Mouse (Mus musculus): ENCODE data around the gene Plekha6.

The Plekha6 gene

GRCm38 (mm10) chr1:133214672-133215359 is 50.8 kb downstream of the Plekha6 start:
- DNase-seq (ENCODE audit: low spot score in 2 of 2): no peak

- no peak for DNase-seq (ENCODE audit: low spot score in 2 of 2)
These were observed 51.3 kb downstream of the Plekha6 start for GRCm38 (mm10) chr1:133215360-133215700.

GRCm38 (mm10) chr1:133215753-133216152 is 51.7 kb downstream of the Plekha6 start:
- no peak for DNase-seq (ENCODE audit: low spot score in 2 of 2)

GRCm38 (mm10) chr1:133217031-133217430 is 53.0 kb downstream of the Plekha6 start:
- DNase-seq (ENCODE audit: low spot score in 2 of 2): no peak

DNA sequence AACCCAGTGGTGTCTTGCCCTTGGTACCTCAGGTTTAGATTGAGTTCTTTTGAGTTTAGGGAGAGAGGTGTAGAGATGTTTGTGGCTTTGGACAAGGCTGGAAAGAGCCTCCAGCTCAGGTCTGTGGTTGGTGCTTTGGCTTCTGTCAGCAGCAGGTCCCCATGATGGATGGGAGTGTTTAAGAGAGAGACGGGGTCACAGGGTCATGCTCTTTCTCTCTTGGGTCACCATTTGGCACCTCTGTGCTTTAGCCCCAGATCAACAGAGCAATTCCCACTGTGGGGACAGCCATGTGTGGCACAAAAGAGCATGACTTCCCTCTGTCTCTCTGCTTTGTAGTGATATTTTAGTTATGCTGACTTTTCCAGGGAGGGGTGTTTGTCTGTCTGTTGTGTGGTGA is 55.1 kb downstream of the Plekha6 start:
- no peak for DNase-seq (ENCODE audit: low spot score in 2 of 2)

GRCm38 (mm10) chr1:133221459-133221858 is 57.4 kb downstream of the Plekha6 start:
- no peak for DNase-seq (ENCODE audit: low spot score in 2 of 2)

- no peak for DNase-seq (ENCODE audit: low spot score in 2 of 2)
These were observed 58.5 kb downstream of the Plekha6 start for GRCm38 (mm10) chr1:133222445-133222995.

GRCm38 (mm10) chr1:133224674-133225073 is 60.7 kb downstream of the Plekha6 start:
- no peak for DNase-seq (ENCODE audit: low spot score in 2 of 2)

DNA sequence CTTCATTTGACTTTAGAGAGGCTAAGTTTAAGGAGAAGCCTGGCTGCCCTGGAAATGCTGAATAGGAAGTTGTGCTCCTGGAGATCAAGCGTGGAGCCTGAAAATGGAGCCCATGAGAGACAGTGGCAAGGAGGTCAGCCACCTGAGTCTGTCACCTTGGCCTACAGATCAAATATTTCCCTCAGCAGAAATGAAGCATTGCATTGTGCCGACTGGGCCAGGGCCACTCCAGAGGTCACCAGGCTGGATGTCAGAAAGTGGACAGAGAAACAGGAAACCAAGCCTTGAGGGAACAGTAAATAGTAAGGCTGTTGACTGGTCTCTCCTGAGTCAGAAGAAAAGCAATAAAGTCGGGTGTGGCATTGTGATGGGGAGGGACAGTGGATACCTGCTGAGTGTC is 61.1 kb downstream of the Plekha6 start:
- no peak for DNase-seq (ENCODE audit: low spot score in 2 of 2)

DNA sequence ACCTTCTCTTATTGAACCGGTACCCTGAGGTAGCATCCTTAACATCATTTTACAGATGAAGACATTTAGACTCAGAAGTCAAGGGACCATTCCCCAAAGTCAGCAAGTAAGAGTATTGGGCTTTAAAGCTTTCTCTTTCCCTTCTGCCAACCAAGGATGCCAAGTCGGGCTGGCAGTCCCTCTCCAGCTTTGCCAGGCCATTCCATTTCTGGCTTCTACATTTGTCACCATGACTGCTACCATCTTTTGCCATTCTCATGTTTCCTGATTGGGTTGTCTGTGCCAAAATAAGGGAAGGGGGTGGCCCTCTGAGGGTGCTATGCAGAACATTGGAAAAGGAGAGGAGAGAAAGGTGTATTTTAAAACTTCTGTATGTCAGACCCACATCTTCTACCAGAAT is 61.6 kb downstream of the Plekha6 start:
- DNase-seq (ENCODE audit: low spot score in 2 of 2): no peak

DNA sequence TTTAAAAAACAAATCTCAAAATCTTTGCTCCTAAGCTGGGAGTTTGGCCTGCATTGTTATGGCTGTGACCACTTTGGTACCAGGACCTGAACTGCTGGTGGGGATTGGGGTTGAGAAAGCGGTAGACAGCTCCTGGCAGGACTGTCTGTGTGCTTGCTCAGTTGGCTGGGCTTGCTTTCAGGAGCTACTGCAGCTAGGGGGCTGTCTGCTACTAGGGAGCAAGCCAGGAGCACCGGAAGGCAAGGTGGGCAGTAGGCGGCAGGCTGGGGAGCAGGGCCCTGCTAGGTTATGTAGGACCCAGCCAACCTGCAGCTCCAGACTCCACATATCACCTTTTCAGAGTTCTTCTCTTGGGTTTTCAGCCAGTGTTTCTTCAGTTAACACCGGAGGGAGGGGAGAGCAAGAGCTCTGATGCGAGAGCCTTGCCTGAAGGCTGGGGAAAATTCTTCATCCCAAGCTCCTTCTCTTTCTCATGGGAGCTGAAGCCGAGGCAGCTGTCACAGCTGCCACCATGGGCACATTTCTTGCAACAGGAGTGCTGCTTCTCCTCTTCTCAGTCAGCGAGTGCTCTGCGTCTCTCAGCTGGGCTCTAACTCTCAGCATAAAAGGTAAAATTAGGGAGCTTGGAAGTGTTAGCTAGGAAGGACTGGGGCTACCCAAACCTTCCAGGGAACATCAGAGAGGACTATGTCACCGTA is 62.1 kb downstream of the Plekha6 start:
- DNase-seq (ENCODE audit: low spot score in 2 of 2): peak in 1 of 2 experiments; percentile 48

DNA sequence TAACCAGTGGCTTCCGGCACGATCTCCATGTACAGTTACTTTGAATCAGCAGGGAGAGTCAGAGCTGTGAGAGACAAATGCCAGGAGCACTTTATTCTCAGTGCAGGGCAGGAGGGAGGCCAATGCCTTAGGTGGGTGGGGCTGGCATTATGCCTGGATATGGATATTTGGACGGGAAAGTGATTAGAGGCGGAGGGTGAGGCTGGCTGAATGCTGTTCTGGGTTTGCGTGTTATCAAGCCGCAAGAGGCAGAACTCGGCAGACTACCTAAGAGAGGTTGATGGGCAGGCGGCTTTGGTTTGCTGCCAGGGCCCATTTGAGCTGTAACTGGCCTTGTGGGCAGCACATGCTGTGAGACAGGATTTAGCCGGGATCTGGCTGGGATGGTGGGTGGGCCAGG is 62.9 kb downstream of the Plekha6 start:
- DNase-seq (ENCODE audit: low spot score in 2 of 2): peak in 1 of 2 experiments; percentile 78

DNA sequence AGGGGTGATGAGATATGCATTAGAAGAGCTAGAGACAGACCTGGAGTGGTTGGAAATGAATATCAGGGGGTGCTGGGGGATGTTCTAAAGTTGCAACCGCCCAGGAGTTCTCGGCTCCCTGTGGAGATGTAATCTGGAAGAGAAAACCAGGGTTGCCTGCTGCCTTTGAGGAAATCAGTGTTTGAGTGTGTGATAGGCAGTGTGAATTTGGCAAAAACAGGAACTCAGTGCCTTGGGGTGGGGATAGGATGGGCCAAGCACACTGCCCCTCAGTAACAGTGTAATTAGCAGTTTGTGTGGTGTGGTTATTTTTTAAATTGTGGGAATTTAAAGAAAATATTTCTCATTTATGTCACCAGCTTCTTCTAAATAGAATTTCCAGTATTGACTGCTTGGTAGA is 63.4 kb downstream of the Plekha6 start:
- no peak for DNase-seq (ENCODE audit: low spot score in 2 of 2)

- DNase-seq (ENCODE audit: low spot score in 2 of 2): no peak
These were observed 64.9 kb downstream of the Plekha6 start for GRCm38 (mm10) chr1:133228809-133229487.

GRCm38 (mm10) chr1:133231523-133232193 is 67.6 kb downstream of the Plekha6 start:
- no peak for DNase-seq (ENCODE audit: low spot score in 2 of 2)

DNA sequence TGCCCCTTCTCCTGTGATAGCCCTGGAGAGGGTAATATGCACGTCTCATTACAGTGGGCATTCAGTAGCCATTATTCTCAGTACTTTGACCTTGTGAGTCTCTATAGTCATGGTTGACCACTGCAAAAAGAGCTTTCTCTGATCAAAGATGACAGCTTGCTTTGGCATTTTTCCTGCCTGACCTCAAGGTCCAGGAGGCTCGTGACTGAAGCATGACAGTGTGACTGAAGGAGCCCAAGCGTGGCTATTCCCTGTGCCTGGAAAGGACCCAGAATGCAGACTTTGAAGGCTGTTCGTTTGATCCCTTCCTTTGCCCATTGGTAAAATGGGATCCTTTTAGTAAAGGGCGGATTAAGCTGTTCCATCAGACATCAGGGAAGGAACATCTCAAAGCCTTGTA is 71.9 kb downstream of the Plekha6 start:
- no peak for DNase-seq (ENCODE audit: low spot score in 2 of 2)

- no peak for DNase-seq (ENCODE audit: low spot score in 2 of 2)
These were observed 72.9 kb downstream of the Plekha6 start for GRCm38 (mm10) chr1:133236693-133237440.

- DNase-seq (ENCODE audit: low spot score in 2 of 2): peak; percentile 71 to 83
These were observed 73.7 kb downstream of the Plekha6 start for GRCm38 (mm10) chr1:133237670-133238069.

DNA sequence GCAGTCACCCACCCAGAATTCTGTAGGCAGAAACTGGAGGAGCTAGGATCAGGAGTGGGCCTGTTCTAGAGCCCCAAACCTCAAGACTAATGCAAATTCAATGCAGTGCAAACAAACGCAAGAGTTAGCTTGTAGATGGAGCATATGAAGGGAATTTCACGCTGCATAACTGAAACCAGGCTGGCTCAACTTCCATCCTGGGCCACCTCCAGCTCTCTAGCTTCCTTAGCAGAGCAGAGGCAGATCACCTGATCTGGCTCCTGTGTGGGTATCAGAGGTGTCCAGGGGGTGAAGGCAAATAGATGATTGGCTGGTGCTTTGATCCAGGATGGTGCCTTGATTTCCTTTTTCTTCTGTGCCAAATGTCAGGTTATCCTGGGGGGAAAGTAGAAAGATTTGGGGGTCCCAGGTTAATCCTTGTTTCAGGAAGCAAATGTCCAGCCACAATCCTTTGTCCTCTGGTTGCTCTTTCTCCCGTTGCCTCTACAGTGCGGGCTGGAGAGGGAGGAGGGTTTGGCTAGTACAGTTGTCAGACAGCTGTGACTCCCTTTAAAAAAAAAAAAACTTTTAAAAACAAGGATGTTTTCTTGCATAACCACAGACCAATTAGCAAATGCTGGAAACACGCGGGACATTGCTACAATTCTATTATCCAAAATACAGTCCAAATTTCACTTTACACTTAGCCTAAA is 75.3 kb downstream of the Plekha6 start:
- peak in 1 of 2 experiments; percentile 67 for DNase-seq (ENCODE audit: low spot score in 2 of 2)

DNA sequence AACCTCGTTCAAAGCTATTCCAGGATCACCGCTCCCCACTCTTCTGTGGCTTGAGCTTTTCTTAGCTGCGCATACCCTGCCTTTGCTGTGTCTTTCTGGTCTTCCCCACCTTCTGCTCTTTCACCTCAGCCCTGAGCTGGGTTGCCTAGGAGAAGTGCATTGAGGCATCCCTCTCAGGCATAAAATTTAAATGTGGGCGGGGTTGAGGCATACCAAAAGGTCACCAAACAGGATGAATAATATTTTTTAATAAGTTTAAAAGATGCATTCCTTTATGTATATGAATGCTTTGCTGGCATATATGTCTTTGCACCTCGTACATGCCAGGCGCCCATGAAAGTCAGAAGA is 75.8 kb downstream of the Plekha6 start:
- DNase-seq (ENCODE audit: low spot score in 2 of 2): no peak

DNA sequence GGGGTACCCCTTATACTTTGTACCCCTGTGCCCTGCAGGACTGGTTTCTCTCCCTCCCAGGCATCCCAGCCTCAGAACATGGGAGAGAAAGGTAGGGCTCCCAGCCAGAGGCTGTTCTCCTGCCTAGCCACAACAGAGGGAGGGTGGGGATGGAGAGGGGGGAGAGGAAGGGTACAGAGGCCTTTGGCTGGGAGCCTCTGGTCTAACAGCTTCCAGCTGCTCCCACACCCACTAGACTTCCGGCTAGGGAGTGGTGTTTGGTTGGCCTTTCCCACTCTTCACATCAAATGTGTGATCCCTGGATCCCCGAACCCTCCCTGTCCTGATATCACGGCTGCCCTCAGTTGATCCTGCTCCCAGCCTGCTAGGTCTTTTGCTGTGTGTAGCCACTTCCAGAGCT is 76.9 kb downstream of the Plekha6 start:
- DNase-seq (ENCODE audit: low spot score in 2 of 2): no peak
